ENCODE assay signal across 8 mouse cellular contexts in the genomic region with DNA sequence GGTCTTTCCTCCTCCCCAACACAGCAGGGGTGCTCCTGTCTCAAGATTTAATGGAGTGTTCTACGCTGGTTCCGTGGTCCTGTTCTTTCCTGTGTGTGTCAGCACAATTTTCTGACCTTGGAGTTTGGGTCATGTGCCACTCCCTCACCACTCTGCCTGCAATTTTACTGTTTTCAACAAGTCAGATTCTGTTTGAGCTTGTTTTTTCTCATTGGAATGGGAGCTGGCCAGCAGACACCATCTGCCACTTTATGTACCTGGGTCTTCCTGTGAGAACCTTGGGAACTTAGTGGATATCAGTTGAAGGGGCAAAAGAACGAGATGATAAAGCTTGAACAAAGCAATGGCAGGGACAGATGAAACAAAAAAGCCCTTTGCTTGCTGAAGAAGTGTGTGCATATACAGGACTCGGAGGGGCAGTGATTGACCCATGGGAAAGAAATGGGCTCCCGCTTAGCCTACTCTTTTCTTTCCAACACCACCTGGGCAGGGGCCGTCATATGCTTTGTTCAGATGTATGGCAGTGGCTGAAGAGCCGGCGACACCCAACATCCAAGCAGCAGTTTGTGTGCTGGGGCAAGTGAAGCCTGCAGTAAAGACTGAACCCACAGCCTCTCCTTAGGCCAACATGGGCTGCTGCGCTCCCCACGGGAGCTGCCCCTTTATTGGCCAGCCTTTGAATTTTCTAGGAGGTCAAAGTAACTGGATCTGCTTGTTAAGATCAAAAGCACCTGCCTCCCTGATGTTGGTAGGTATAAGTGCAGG. TPM values are rescaled to one million over a fixed set of nuclear protein-coding genes. Genes with fewer than 3 reads are reported as not detected.
DNase-seq lines count a peak whose midpoint lies in the region; ATAC-seq and TF ChIP-seq lines count a peak whose summit lies in the region.

No protein-coding gene starts in this region.

- peaks cover 9% of the 10 kb centered on the region; the same call in 1 of the 2 replicates for H3K27me3 ChIP-seq in heart, embryonic 10.5 days (ENCODE audit: insufficient read depth, poor library complexity, severe bottlenecking)
- H3K27me3 ChIP-seq in E14TG2a.4 (ENCODE audit: insufficient read depth, low read length), result peaks cover 25% of the 10 kb centered on the region
- H3K27me3 ChIP-seq in embryonic facial prominence, embryonic 15.5 days, result no peaks in the 10 kb centered on the region
- 0 out of 2 replicates have a peak, but pooled peaks cover 5% of the 10 kb centered on the region for H3K27me3 ChIP-seq in liver, embryonic 13.5 days

- H3K9me3 ChIP-seq in heart, embryonic 10.5 days, result no peaks in the 10 kb centered on the region
- H3K9me3 ChIP-seq in E14TG2a.4 (ENCODE audit: low read length), result no peaks in the 10 kb centered on the region
- H3K9me3 ChIP-seq in embryonic facial prominence, embryonic 15.5 days (replicated peaks), result no peaks in the 10 kb centered on the region
- H3K9me3 ChIP-seq in liver, embryonic 13.5 days (replicated peaks), result no peaks in the 10 kb centered on the region

- H3K4me2 ChIP-seq in embryonic facial prominence, embryonic 15.5 days (replicated peaks), result peak overlapping the region; percentile 96
- H3K4me2 ChIP-seq in liver, embryonic 13.5 days, result peak overlapping the region; percentile 91

- peak overlapping the region; percentile 92 for H3K4me3 ChIP-seq in heart, embryonic 10.5 days
- peak overlapping the region; percentile 94 for H3K4me3 ChIP-seq in E14TG2a.4 (replicated peaks; ENCODE audit: low read length)
- H3K4me3 ChIP-seq in embryonic facial prominence, embryonic 15.5 days (replicated peaks), result peak overlapping the region; percentile 64
- peak overlapping the region; percentile 93 for H3K4me3 ChIP-seq in liver, embryonic 13.5 days (replicated peaks)

- no peak for TF ChIP-seq CTCF in E14TG2a.4 (conservative IDR thresholded peaks at IDR 0.05; ENCODE audit: low read length)

- 60% methylated on average over 10 of the region's 10 CpGs for WGBS in heart, embryonic 10.5 days
- 48% methylated on average over 10 of the region's 10 CpGs for WGBS in embryonic facial prominence, embryonic 15.5 days
- WGBS in liver, embryonic 13.5 days (ENCODE audit: insufficient replicate concordance), result 55% methylated on average over 10 of the region's 10 CpGs

- peak overlapping the region; percentile 97 for H3K9ac ChIP-seq in embryonic facial prominence, embryonic 15.5 days
- peak overlapping the region; percentile 91 for H3K9ac ChIP-seq in liver, embryonic 13.5 days

- peaks cover 9% of the 10 kb centered on the region for H3K36me3 ChIP-seq in heart, embryonic 10.5 days
- H3K36me3 ChIP-seq in E14TG2a.4 (ENCODE audit: insufficient read depth, low read length), result peaks cover 3% of the 10 kb centered on the region
- peaks cover 4% of the 10 kb centered on the region; the same call in 1 of the 2 replicates for H3K36me3 ChIP-seq in embryonic facial prominence, embryonic 15.5 days
- H3K36me3 ChIP-seq in liver, embryonic 13.5 days, result 0 out of 2 replicates have a peak, but pooled peaks cover 2% of the 10 kb centered on the region

- H3K4me1 ChIP-seq in heart, embryonic 10.5 days, result peaks cover 49% of the 10 kb centered on the region
- peaks cover 56% of the 10 kb centered on the region for H3K4me1 ChIP-seq in E14TG2a.4 (replicated peaks; ENCODE audit: low read depth, low read length)
- peaks cover 42% of the 10 kb centered on the region for H3K4me1 ChIP-seq in embryonic facial prominence, embryonic 15.5 days
- H3K4me1 ChIP-seq in liver, embryonic 13.5 days (replicated peaks), result peaks cover 66% of the 10 kb centered on the region

- ATAC-seq in embryonic facial prominence, embryonic 15.5 days (ENCODE audit: insufficient number of reproducible peaks, low FRiP score, low TSS enrichment, low read depth), result no peak
- no peak for ATAC-seq in liver, embryonic 13.5 days (ENCODE audit: low read depth)
- no peak for ATAC-seq in monocyte, adult 5-6 weeks (replicated peaks; ENCODE audit: insufficient number of reproducible peaks, low FRiP score, low TSS enrichment, poor library complexity, severe bottlenecking)
- no peak for ATAC-seq in CD4-positive, CD25-positive, alpha-beta regulatory T cell, adult 4 months

- H3K27ac ChIP-seq in heart, embryonic 10.5 days, result peak overlapping the region; percentile 98
- H3K27ac ChIP-seq in embryonic facial prominence, embryonic 15.5 days (replicated peaks), result peak overlapping the region; percentile 87
- peak overlapping the region; percentile 83; the same call in 1 of the 2 replicates for H3K27ac ChIP-seq in liver, embryonic 13.5 days

- DNase-seq in heart, embryonic 10.5 days (ENCODE audit: low spot score), result no peak
- no peak for DNase-seq in heart, adult 9 months (ENCODE audit: low spot score in 2 of 2)
- DNase-seq in liver, embryonic 13.5 days, result no peak
- DNase-seq in urinary bladder, postnatal 25 days (ENCODE audit: low spot score), result no peak

RNA-seq across cellular contexts. Expression of a gene that starts 0.9 kb away (rescaled TPM):
- 109 and 116 TPM in 2 replicates for polyA plus RNA-seq in heart, embryonic 10.5 days (2016; fragmentation: Nextera tagmentation; extraction: Ambion mirVana)
- polyA plus RNA-seq in embryonic facial prominence, embryonic 15.5 days (2015; fragmentation: Nextera tagmentation; extraction: Ambion mirVana), result 124 and 126 TPM in 2 replicates
- polyA plus RNA-seq in liver, embryonic 13.5 days (2015; fragmentation: Nextera tagmentation; extraction: Ambion mirVana), result 22.5 and 24.0 TPM in 2 replicates
- total RNA-seq in monocyte, adult 5-6 weeks (2017), result 142 to 241 TPM (median 173 TPM) in 3 replicates
- 10 to 100 TPM; 17.8 to 20.6 TPM for polyA plus RNA-seq in CD4-positive, CD25-positive, alpha-beta regulatory T cell, adult 4 months (2017; shearing (Covaris generic))

RNA-seq across cellular contexts. Expression of a gene that starts 44.7 kb away (rescaled TPM):
- 53.3 and 55.2 TPM in 2 replicates for polyA plus RNA-seq in heart, embryonic 10.5 days (2016; fragmentation: Nextera tagmentation; extraction: Ambion mirVana)
- polyA plus RNA-seq in embryonic facial prominence, embryonic 15.5 days (2015; fragmentation: Nextera tagmentation; extraction: Ambion mirVana), result 52.6 and 55.7 TPM in 2 replicates
- polyA plus RNA-seq in liver, embryonic 13.5 days (2015; fragmentation: Nextera tagmentation; extraction: Ambion mirVana), result 28.8 and 30.6 TPM in 2 replicates
- total RNA-seq in monocyte, adult 5-6 weeks (2017), result 27.2 to 45.4 TPM (median 29.7 TPM) in 3 replicates
- polyA plus RNA-seq in CD4-positive, CD25-positive, alpha-beta regulatory T cell, adult 4 months (2017; shearing (Covaris generic)), result 10 to 100 TPM; 69.2 to 69.5 TPM

RNA-seq across cellular contexts. Expression of a gene that starts 44.7 kb away (rescaled TPM):
- polyA plus RNA-seq in heart, embryonic 10.5 days (2016; fragmentation: Nextera tagmentation; extraction: Ambion mirVana), result 43.7 and 47.7 TPM in 2 replicates
- polyA plus RNA-seq in embryonic facial prominence, embryonic 15.5 days (2015; fragmentation: Nextera tagmentation; extraction: Ambion mirVana), result 65.5 and 66.6 TPM in 2 replicates
- polyA plus RNA-seq in liver, embryonic 13.5 days (2015; fragmentation: Nextera tagmentation; extraction: Ambion mirVana), result 22.4 and 23.1 TPM in 2 replicates
- 37.2 to 42.3 TPM (median 41.6 TPM) in 3 replicates for total RNA-seq in monocyte, adult 5-6 weeks (2017)
- polyA plus RNA-seq in CD4-positive, CD25-positive, alpha-beta regulatory T cell, adult 4 months (2017; shearing (Covaris generic)), result 10 to 100 TPM; 32.5 to 37.9 TPM

RNA-seq across cellular contexts. Expression of a gene that starts 55.9 kb away (rescaled TPM):
- 10.5 and 13.8 TPM in 2 replicates for polyA plus RNA-seq in heart, embryonic 10.5 days (2016; fragmentation: Nextera tagmentation; extraction: Ambion mirVana)
- 9.4 and 13.5 TPM in 2 replicates for polyA plus RNA-seq in embryonic facial prominence, embryonic 15.5 days (2015; fragmentation: Nextera tagmentation; extraction: Ambion mirVana)
- polyA plus RNA-seq in liver, embryonic 13.5 days (2015; fragmentation: Nextera tagmentation; extraction: Ambion mirVana), result 3.9 and 5.1 TPM in 2 replicates
- total RNA-seq in monocyte, adult 5-6 weeks (2017), result 0.11 to 2.1 TPM (median 1.9 TPM) in 3 replicates
- 1 to 10 TPM; 3.8 to 4.7 TPM for polyA plus RNA-seq in CD4-positive, CD25-positive, alpha-beta regulatory T cell, adult 4 months (2017; shearing (Covaris generic))

RNA-seq across cellular contexts. Expression of a gene that starts 56.2 kb away (rescaled TPM):
- polyA plus RNA-seq in heart, embryonic 10.5 days (2016; fragmentation: Nextera tagmentation; extraction: Ambion mirVana), result 104 and 109 TPM in 2 replicates
- 120 and 121 TPM in 2 replicates for polyA plus RNA-seq in embryonic facial prominence, embryonic 15.5 days (2015; fragmentation: Nextera tagmentation; extraction: Ambion mirVana)
- polyA plus RNA-seq in liver, embryonic 13.5 days (2015; fragmentation: Nextera tagmentation; extraction: Ambion mirVana), result 53.3 and 54.7 TPM in 2 replicates
- total RNA-seq in monocyte, adult 5-6 weeks (2017), result 1.0 to 3.8 TPM (median 3.5 TPM) in 3 replicates
- polyA plus RNA-seq in CD4-positive, CD25-positive, alpha-beta regulatory T cell, adult 4 months (2017; shearing (Covaris generic)), result 1 to 10 TPM; 5.4 to 6.9 TPM
